Mouse (Mus musculus): ENCODE measurements around the gene Spats2l.

DNA sequence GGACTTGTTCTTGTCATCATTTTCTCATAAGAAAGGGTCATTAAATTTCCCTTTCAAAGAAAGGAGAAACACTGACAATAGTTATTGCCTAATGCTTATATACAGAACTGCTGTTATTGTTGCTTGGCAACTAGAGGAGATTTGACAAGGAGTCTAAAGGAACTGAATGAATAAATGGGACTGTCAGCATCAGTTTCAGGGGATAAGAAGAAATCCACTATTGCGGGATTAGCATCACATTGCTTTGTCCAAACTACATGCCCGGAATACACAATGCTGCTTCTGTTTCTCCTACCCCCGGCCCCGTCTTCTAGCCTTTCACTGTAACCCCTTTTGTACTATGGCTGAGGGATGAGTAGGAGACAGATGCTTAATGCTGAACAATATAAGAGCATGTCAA, 88.1 kb downstream of the Spats2l start:
- TF ChIP-seq MXI1 (IDR thresholded peaks at IDR 0.05; ENCODE audit: low read depth, low read length) (no peak), USF1 (IDR thresholded peaks at IDR 0.05; ENCODE audit: low read depth, low read length) (no peak), POLR2AphosphoS2 (IDR thresholded peaks at IDR 0.05; ENCODE audit: low read depth, low read length) (no peak), NELFE (IDR thresholded peaks at IDR 0.05; ENCODE audit: low read depth, low read length) (no peak), EP300 (IDR thresholded peaks at IDR 0.05; ENCODE audit: low read length) (no peak), RCOR1 (conservative IDR thresholded peaks at IDR 0.05; ENCODE audit: low read depth, low read length) (no peak), ELF1 (IDR thresholded peaks at IDR 0.05; ENCODE audit: low read depth, low read length) (no peak), TCF12 (IDR thresholded peaks at IDR 0.05; ENCODE audit: low read depth, low read length) (no peak), CTCF (conservative IDR thresholded peaks at IDR 0.05 in 1 of 2, IDR thresholded peaks at IDR 0.05 in 1 of 2; ENCODE audit: low read depth in 2 of 2, low read length in 2 of 2) (no peak), MAFK (IDR thresholded peaks at IDR 0.05; ENCODE audit: insufficient replicate concordance, low read length) (no peak)

Data from CH12.LX (cell line).